Mouse (Mus musculus): ENCODE measurements around the gene Hsh2d. TPM values are rescaled to one million over a fixed set of nuclear protein-coding genes. Genes with fewer than 3 reads are reported as not detected.

Gene Hsh2d
- polyA plus RNA-seq, 1 experiment from 2014 or later: not detected

DNA sequence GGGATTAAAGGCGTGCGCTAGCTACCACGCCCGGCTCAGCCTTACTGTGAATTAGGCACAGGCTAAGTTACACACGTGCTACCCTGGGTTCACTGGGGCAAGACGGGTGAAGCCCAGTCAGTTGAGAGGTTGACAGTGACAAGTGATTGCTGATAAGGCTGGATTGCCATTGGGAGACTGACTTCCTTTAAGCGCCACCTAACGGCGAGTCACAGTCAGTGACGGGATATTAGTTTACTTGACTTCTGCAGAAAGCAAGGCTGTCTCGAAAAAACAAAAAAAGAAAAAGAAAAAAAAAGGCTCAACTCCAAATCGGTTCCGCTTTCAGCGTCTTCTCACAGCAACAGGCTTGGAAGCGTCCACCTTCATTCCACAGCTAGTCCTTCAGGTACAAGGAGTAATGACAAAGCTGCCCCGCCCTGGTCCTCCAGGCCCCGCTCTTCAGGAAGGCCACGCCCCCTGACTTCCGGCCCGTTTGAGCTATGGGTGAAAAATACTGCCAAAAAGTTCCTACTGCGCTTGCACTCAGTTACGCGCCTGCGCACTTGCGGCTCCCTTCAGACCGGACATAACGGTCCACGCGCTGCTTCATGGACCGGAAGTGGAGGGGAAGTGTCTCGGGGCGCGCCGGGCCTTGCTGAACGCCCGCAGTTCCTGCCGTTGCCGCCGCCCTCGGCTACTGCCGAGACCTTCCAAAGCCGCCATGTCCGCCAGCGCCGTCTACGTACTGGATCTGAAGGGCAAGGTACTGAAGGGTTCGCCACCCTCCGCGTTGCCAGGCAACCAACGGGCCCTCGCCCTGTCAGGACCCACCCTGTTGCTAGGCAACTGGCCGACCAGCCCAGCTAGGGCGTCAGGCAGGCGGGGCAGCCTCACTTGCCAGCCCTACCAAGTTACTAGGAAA, 50.3 kb downstream of the Hsh2d start, which contains the start of gene Ap1m1:
Ap1m1 (plus strand) TSS at position 520 of the 904 bp plus-strand sequence.
- Histone ChIP-seq H3K9me3 (no peaks in the 10 kb centered on the region), H3K9ac (peak within 1 kb of the TSS; percentile 77), H3K27me3 (no peaks in the 10 kb centered on the region), H3K36me3 (peaks cover 19% of the 10 kb centered on the region), H3K4me2 (peak within 1 kb of the TSS; percentile 83), H3K27ac (peak within 1 kb of the TSS; percentile 96), H3K4me3 (peak within 1 kb of the TSS; percentile 64), H3K4me1 (replicated peaks) (peaks cover 30% of the 10 kb centered on the region)
- peak; percentile 97 for ATAC-seq (ENCODE audit: low FRiP score)
- under 1% methylated on average over 54 of the region's 54 CpGs for WGBS

DNA sequence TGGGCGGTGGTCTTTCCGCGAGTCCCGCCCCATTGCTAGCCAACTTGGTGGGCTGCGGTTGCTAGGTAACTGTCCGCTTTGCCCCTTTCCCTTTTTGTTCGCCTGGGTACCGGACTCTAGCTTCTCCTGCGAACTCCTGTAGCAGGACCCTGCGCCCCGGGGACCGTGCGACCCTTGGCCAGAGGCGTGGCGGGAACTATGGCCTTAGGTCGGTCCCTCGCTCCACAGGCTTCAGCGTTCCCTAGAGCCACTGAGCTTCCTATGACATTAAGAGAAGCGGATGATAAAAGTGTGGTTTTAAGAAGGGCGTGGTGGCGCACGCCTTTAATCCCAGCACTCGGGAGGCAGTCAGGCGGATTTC, 50.9 kb downstream of the Hsh2d start:
- peaks cover 30% of the 10 kb centered on the region for H3K4me1 ChIP-seq (replicated peaks)
- H3K36me3 ChIP-seq: peaks cover 26% of the 10 kb centered on the region
- peak overlapping the region; percentile 77 for H3K9ac ChIP-seq
- no peaks in the 10 kb centered on the region for H3K27me3 ChIP-seq
- ATAC-seq (ENCODE audit: low FRiP score): no peak
- H3K4me2 ChIP-seq: peak overlapping the region; percentile 83
- peak overlapping the region; percentile 96 for H3K27ac ChIP-seq
- under 1% methylated on average over 24 of the region's 24 CpGs for WGBS
- no peaks in the 10 kb centered on the region for H3K9me3 ChIP-seq
- peak overlapping the region; percentile 64 for H3K4me3 ChIP-seq

DNA sequence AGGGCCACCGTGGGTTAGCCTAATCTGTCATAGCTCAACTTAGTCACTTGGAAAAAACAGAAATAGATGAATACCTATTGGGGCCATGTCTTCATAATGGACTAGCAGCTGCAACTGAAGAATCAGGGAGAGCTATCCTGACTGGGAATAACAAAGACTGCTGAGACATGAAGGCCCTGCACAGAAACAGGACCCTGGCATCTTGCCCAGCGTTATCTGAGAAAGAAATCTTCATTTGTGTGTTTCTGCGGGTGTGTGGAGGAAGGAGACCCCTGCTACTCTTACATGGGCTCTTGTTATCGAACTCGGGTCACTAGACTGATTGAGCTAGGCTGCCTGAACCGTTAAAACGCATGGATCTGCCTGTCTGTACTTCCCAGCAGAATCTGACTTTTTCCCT, 51.5 kb downstream of the Hsh2d start:
- Histone ChIP-seq H3K27ac (peak overlapping the region; percentile 96), H3K4me3 (peak overlapping the region; percentile 64), H3K4me1 (replicated peaks) (peaks cover 30% of the 10 kb centered on the region), H3K4me2 (peak overlapping the region; percentile 83), H3K27me3 (no peaks in the 10 kb centered on the region), H3K9ac (peak overlapping the region; percentile 77), H3K36me3 (peaks cover 31% of the 10 kb centered on the region), H3K9me3 (no peaks in the 10 kb centered on the region)
- no peak for ATAC-seq (ENCODE audit: low FRiP score)
- WGBS: 61% methylated on average over 7 of the region's 7 CpGs

DNA sequence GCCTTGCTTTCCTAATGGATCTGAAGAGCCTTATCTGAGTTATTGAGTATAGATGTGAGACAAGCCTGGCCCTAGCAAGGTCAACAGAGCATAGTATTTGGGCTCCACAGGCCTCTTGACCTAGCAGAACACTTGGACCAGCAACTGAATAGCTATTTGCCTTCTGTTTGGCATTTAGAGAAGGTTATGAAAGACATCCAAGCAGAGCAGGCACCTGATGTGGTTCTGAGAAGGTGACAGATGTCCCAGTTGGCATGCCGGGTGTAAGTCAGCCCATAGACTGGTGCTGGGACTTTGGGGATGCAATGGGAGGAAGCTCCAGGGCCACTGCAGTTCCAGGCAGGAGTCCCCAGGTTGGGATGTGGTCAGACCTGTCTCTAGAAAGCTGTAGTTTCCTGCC, 52.8 kb downstream of the Hsh2d start:
- Histone ChIP-seq H3K36me3 (peaks cover 43% of the 10 kb centered on the region), H3K4me1 (replicated peaks) (peaks cover 30% of the 10 kb centered on the region), H3K9ac (no peak overlapping the region), H3K4me3 (no peak overlapping the region), H3K27ac (no peak overlapping the region), H3K4me2 (no peak overlapping the region), H3K27me3 (no peaks in the 10 kb centered on the region), H3K9me3 (no peaks in the 10 kb centered on the region)
- ATAC-seq (ENCODE audit: low FRiP score): no peak
- WGBS: 85% methylated on average over 1 of the region's 1 CpGs

DNA sequence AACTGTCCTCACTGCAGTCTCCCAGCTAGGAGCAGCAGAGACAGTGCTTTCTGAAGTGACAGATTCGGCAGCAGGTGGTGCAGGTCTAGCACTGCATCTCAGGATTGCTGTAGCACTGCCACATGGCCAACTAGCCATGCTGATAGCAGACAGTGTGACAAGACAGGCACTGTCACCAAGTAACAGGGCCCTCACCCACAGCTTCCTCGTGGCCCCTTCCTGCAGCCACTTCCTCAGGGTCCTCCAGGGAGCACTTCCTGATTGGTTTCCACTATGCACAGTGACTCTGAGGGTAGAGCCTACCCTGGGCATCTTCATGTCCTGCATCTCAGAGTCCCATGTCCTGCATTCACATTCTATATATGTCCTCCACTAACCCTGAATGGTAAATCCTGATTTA, 55.2 kb downstream of the Hsh2d start:
- Histone ChIP-seq H3K4me3 (no peak overlapping the region), H3K27ac (no peak overlapping the region), H3K27me3 (no peaks in the 10 kb centered on the region), H3K4me2 (no peak overlapping the region), H3K9ac (no peak overlapping the region), H3K4me1 (replicated peaks) (peaks cover 25% of the 10 kb centered on the region), H3K36me3 (peaks cover 61% of the 10 kb centered on the region), H3K9me3 (no peaks in the 10 kb centered on the region)
- 74% methylated on average over 2 of the region's 2 CpGs for WGBS
- no peak for ATAC-seq (ENCODE audit: low FRiP score)

Other genes with a start within 250 kb of the Hsh2d start
- 15.1 and 16.9 TPM in 2 replicates for gene Zfp961, start 238.6 kb upstream of the Hsh2d start, polyA plus RNA-seq (2015; fragmentation: Nextera tagmentation; extraction: Ambion mirVana)
- gene Cyp4f18, start 180.0 kb upstream of the Hsh2d start, polyA plus RNA-seq (2015; fragmentation: Nextera tagmentation; extraction: Ambion mirVana): 0.73 and 0.76 TPM in 2 replicates
- not detected in 2 replicates for gene Olfr372, start 148.4 kb upstream of the Hsh2d start, polyA plus RNA-seq (2015; fragmentation: Nextera tagmentation; extraction: Ambion mirVana)
- gene Olfr373, start 106.5 kb upstream of the Hsh2d start, polyA plus RNA-seq (2015; fragmentation: Nextera tagmentation; extraction: Ambion mirVana): not detected in 2 replicates
- 0.05 TPM in 1 of 2 replicates, not detected in the other for gene Olfr374, start 82.6 kb upstream of the Hsh2d start, polyA plus RNA-seq (2015; fragmentation: Nextera tagmentation; extraction: Ambion mirVana)
- gene Tpm4, start 54.7 kb upstream of the Hsh2d start, polyA plus RNA-seq (2015; fragmentation: Nextera tagmentation; extraction: Ambion mirVana): 221 and 233 TPM in 2 replicates
- 94.1 and 96.0 TPM in 2 replicates for gene Rab8a, start 28.4 kb upstream of the Hsh2d start, polyA plus RNA-seq (2015; fragmentation: Nextera tagmentation; extraction: Ambion mirVana)
- gene Cib3, start 23.2 kb downstream of the Hsh2d start, polyA plus RNA-seq (2015; fragmentation: Nextera tagmentation; extraction: Ambion mirVana): not detected in 2 replicates
- gene Gm11034, start 24.0 kb downstream of the Hsh2d start, polyA plus RNA-seq (2015; fragmentation: Nextera tagmentation; extraction: Ambion mirVana): not detected in 2 replicates
- 108 and 109 TPM in 2 replicates for gene Fam32a, start 30.1 kb downstream of the Hsh2d start, polyA plus RNA-seq (2015; fragmentation: Nextera tagmentation; extraction: Ambion mirVana)
- gene Ap1m1, start 50.4 kb downstream of the Hsh2d start, polyA plus RNA-seq (2015; fragmentation: Nextera tagmentation; extraction: Ambion mirVana): 247 and 261 TPM in 2 replicates
- gene Gm10282, start 115.6 kb downstream of the Hsh2d start, polyA plus RNA-seq (2015; fragmentation: Nextera tagmentation; extraction: Ambion mirVana): 15.4 TPM in 2 replicates
- gene Klf2, start 129.4 kb downstream of the Hsh2d start, polyA plus RNA-seq (2015; fragmentation: Nextera tagmentation; extraction: Ambion mirVana): 5.0 and 5.9 TPM in 2 replicates
- gene Eps15l1, start 231.8 kb downstream of the Hsh2d start, polyA plus RNA-seq (2015; fragmentation: Nextera tagmentation; extraction: Ambion mirVana): 62.0 and 65.0 TPM in 2 replicates